Mouse (Mus musculus): ENCODE measurements around the gene Bhlhe41.

DNA sequence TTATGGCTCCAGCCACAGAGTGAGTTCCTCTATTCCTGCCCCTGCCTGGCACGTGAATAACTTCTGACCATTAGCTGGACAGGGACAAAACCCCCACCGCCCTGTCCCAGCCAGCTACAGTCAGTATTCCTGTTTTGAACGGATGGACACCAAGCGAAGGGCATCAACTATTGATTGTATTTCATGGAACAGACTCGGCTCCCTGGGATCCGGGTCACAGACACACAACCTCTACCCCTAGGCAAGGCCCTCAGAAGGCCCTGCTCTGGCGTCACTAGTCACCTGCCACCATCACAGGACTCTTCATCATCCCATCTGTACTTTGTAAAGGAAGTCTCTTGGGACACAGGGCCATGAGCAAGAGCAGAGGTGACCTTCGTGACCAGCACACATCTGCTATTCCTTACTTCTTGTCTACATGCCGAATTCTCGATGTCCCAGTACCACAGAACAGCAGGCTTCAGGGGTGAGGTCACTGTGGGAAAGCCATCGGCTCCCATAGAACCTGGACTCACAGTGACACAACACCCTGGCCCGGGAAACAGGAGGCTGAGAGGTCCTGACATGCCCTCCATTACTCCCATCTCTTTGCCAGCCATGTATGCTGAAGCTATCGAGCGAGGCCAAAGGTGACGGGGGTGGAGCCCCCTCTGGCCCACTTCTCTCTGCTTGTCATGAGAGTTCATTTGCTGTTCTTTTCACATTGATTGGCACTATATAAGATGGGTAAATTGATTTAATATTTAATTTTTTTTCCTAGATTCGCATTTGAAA is 36.1 kb downstream of the Bhlhe41 start:
- no peak for TF ChIP-seq CTCF (IDR thresholded peaks at IDR 0.05; ENCODE audit: extremely low read depth, insufficient read length, insufficient replicate concordance, low read depth, low read length)
- no peak for TF ChIP-seq POLR2A (IDR thresholded peaks at IDR 0.05; ENCODE audit: low read depth, low read length)

Measured in small intestine, adult 2 months (tissue).